Comparison of ENCODE assay signal across 8 mouse cellular contexts in the genomic region with DNA sequence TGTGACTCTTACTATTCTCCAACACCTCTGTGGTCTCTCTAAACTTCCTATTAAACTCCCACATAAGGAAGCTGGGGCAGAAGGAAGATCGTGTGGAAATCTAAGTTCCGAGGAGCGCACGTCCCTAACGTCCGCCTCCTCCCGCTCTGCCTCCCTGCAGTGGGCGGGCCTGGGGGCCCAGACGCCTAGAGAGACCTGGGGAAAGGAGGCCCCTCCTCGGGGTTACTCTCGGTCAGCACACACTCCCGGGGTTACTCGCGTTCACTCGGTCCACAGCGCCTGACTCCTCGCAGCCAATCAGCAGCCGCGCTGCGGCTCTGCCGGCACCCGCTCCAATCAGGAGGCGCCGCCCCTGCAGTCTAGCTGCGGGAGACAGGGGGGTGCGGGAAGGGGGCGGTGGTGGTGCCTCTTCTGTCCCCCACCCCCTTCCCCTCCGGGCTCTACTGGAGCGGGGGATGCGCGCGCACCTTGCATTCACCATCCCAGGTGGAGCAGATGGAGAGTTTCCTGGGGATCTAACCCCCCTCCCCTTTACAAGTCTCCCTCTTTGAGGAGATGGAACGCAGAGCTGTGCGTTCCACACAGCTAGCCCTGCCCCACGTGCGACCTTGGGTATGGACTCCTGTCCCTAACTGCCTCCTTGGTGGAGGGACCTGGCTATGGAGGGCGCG. TPM values are rescaled to one million over a fixed set of nuclear protein-coding genes. Genes with fewer than 3 reads are reported as not detected.
A peak's percentile ranks its signal among the peaks of the same experiment; 100 is the strongest.
DNase-seq lines count a peak whose midpoint lies in the region; ATAC-seq and TF ChIP-seq lines count a peak whose summit lies in the region.

No protein-coding gene starts in this region.

- no peaks in the 10 kb centered on the region for H3K9me3 ChIP-seq in embryonic facial prominence, embryonic 12.5 days
- no peaks in the 10 kb centered on the region for H3K9me3 ChIP-seq in limb, embryonic 11.5 days (ENCODE audit: control insufficient read depth, low read length)
- no peaks in the 10 kb centered on the region for H3K9me3 ChIP-seq in midbrain, embryonic 13.5 days

- peak; percentile 99 for DNase-seq in 3134 (ENCODE audit: extremely low read depth, insufficient read length, low spot score)
- peak; percentile 93 to 95 for DNase-seq in adrenal gland, postnatal 36 days
- peak; percentile 85 to 94 for DNase-seq in heart, adult 18-20 months
- DNase-seq in kidney, adult 18-20 months, result peak; percentile 81
- DNase-seq in limb, embryonic 11.5 days (ENCODE audit: low spot score), result peak; percentile 98

- H3K4me1 ChIP-seq in embryonic facial prominence, embryonic 12.5 days, result peaks cover 41% of the 10 kb centered on the region
- H3K4me1 ChIP-seq in limb, embryonic 11.5 days (ENCODE audit: control insufficient read depth, insufficient read depth, low read length), result peaks cover 35% of the 10 kb centered on the region
- H3K4me1 ChIP-seq in midbrain, embryonic 13.5 days (replicated peaks), result peaks cover 45% of the 10 kb centered on the region
- H3K4me1 ChIP-seq in small intestine, adult 2 months (ENCODE audit: control insufficient read depth, insufficient read depth, insufficient read length, low read length), result peaks cover 14% of the 10 kb centered on the region

- no peaks in the 10 kb centered on the region for H3K27me3 ChIP-seq in embryonic facial prominence, embryonic 12.5 days
- H3K27me3 ChIP-seq in limb, embryonic 11.5 days (ENCODE audit: control insufficient read depth, insufficient read depth, low read length), result no peaks in the 10 kb centered on the region
- H3K27me3 ChIP-seq in midbrain, embryonic 13.5 days, result no peaks in the 10 kb centered on the region
- no peaks in the 10 kb centered on the region for H3K27me3 ChIP-seq in small intestine, adult 2 months (ENCODE audit: control insufficient read depth, insufficient read depth, low read length)

- no peaks in the 10 kb centered on the region for H3K36me3 ChIP-seq in embryonic facial prominence, embryonic 12.5 days
- H3K36me3 ChIP-seq in limb, embryonic 11.5 days (ENCODE audit: control insufficient read depth, insufficient read depth, low read length), result no peaks in the 10 kb centered on the region
- H3K36me3 ChIP-seq in midbrain, embryonic 13.5 days, result no peaks in the 10 kb centered on the region
- H3K36me3 ChIP-seq in small intestine, adult 2 months (ENCODE audit: control insufficient read depth, insufficient read depth, low read length), result no peaks in the 10 kb centered on the region

- no peak for TF ChIP-seq CTCF in small intestine, adult 2 months (IDR thresholded peaks at IDR 0.05; ENCODE audit: extremely low read depth, insufficient read length, insufficient replicate concordance, low read depth, low read length)

- peak overlapping the region; percentile 75 for H3K4me2 ChIP-seq in embryonic facial prominence, embryonic 12.5 days (replicated peaks)
- peak overlapping the region; percentile 51 for H3K4me2 ChIP-seq in limb, embryonic 11.5 days (ENCODE audit: low read depth, severe bottlenecking)
- H3K4me2 ChIP-seq in midbrain, embryonic 13.5 days (replicated peaks), result peak overlapping the region; percentile 78

- H3K9ac ChIP-seq in embryonic facial prominence, embryonic 12.5 days, result peak overlapping the region; percentile 58
- peak overlapping the region; percentile 51 for H3K9ac ChIP-seq in limb, embryonic 11.5 days (ENCODE audit: low read length)
- peak overlapping the region; percentile 71 for H3K9ac ChIP-seq in midbrain, embryonic 13.5 days (replicated peaks)

- under 1% methylated on average over 38 of the region's 38 CpGs for WGBS in embryonic facial prominence, embryonic 12.5 days
- WGBS in limb, embryonic 11.5 days, result under 1% methylated on average over 38 of the region's 38 CpGs
- WGBS in midbrain, embryonic 13.5 days, result 0% methylated on average over 38 of the region's 38 CpGs
- under 1% methylated on average over 38 of the region's 38 CpGs for WGBS in small intestine, adult 2 months

- peak overlapping the region; percentile 38 for H3K4me3 ChIP-seq in embryonic facial prominence, embryonic 12.5 days
- peak overlapping the region; percentile 27 for H3K4me3 ChIP-seq in limb, embryonic 11.5 days (ENCODE audit: low read depth, low read length)
- peak overlapping the region; percentile 49 for H3K4me3 ChIP-seq in midbrain, embryonic 13.5 days (replicated peaks)
- H3K4me3 ChIP-seq in small intestine, adult 2 months (ENCODE audit: low read depth, low read length), result peak overlapping the region; percentile 65

- ATAC-seq in embryonic facial prominence, embryonic 12.5 days (ENCODE audit: insufficient number of reproducible peaks, insufficient read depth, low FRiP score, low TSS enrichment), result peak; percentile 100
- ATAC-seq in limb, embryonic 11.5 days (ENCODE audit: insufficient number of reproducible peaks, low FRiP score, low TSS enrichment, low read depth), result peak; percentile 99
- ATAC-seq in midbrain, embryonic 13.5 days, result peak; percentile 99

- peak overlapping the region; percentile 99 for H3K27ac ChIP-seq in embryonic facial prominence, embryonic 12.5 days
- H3K27ac ChIP-seq in limb, embryonic 11.5 days (replicated peaks; ENCODE audit: low read depth, low read length), result peak overlapping the region; percentile 89
- peak overlapping the region; percentile 96 for H3K27ac ChIP-seq in midbrain, embryonic 13.5 days
- peak overlapping the region; percentile 32 for H3K27ac ChIP-seq in small intestine, adult 2 months (ENCODE audit: insufficient read depth, low read depth, low read length)

- TF ChIP-seq POLR2A in small intestine, adult 2 months (IDR thresholded peaks at IDR 0.05; ENCODE audit: low read depth, low read length), result peak; percentile 24; the same call in 1 of the 2 replicates

RNA-seq across cellular contexts. Expression of a gene that starts 9.3 kb away (rescaled TPM):
- 100 to 1,000 TPM; 596 to 993 TPM for total RNA-seq in adrenal gland, postnatal 36 days (2021)
- polyA plus RNA-seq in embryonic facial prominence, embryonic 12.5 days (2016; fragmentation: Nextera tagmentation; extraction: Ambion mirVana), result 294 and 311 TPM in 2 replicates
- total RNA-seq in heart, adult 18-20 months (2021), result 1 to 10 TPM; 9.1 to 9.4 TPM
- 309 and 322 TPM in 2 replicates for polyA plus RNA-seq in limb, embryonic 11.5 days (2014; fragmentation: Nextera tagmentation; extraction: Ambion mirVana)
- 254 and 259 TPM in 2 replicates for polyA plus RNA-seq in midbrain, embryonic 13.5 days (2015; fragmentation: Nextera tagmentation; extraction: Ambion mirVana)
- 20.5 and 23.6 TPM in 2 replicates for polyA plus RNA-seq in small intestine, adult 2 months (2012; rRNA removed)

RNA-seq across cellular contexts. Expression of a gene that starts 48.7 kb away (rescaled TPM):
- total RNA-seq in adrenal gland, postnatal 36 days (2021), result 1 to 10 TPM; 5.1 to 8.5 TPM
- polyA plus RNA-seq in embryonic facial prominence, embryonic 12.5 days (2016; fragmentation: Nextera tagmentation; extraction: Ambion mirVana), result 0.09 TPM in 2 replicates
- total RNA-seq in heart, adult 18-20 months (2021), result 1 to 10 TPM; 4.3 to 7.8 TPM
- 0.09 TPM in 1 of 2 replicates, not detected in the other for polyA plus RNA-seq in limb, embryonic 11.5 days (2014; fragmentation: Nextera tagmentation; extraction: Ambion mirVana)
- 0.08 TPM in 2 replicates for polyA plus RNA-seq in midbrain, embryonic 13.5 days (2015; fragmentation: Nextera tagmentation; extraction: Ambion mirVana)
- 0.08 and 0.22 TPM in 2 replicates for polyA plus RNA-seq in small intestine, adult 2 months (2012; rRNA removed)

Comparison
In these comparisons a context has a peak if more than half of its experiments do, and no peak if none do; other contexts are left out.
1. Peak in every context shown above with its lines: DNase-seq, ATAC-seq, H3K4me3 ChIP-seq and H3K27ac ChIP-seq.
2. H3K27ac ChIP-seq: peak in every context shown above with its lines; median percentile 99 in embryonic facial prominence, embryonic 12.5 days; 96 in midbrain, embryonic 13.5 days; 89 in limb, embryonic 11.5 days; 32 in small intestine, adult 2 months.
3. RNA of a gene that starts 9.3 kb away (polyA plus RNA-seq): 294 to 311 TPM in embryonic facial prominence, embryonic 12.5 days, 309 to 322 TPM in limb, embryonic 11.5 days and 254 to 259 TPM in midbrain, embryonic 13.5 days; 20.5 to 23.6 TPM in small intestine, adult 2 months; every median in the first group is over 10 times any median in the second.